Mouse (Mus musculus): ENCODE results near the gene Srr.

- TF ChIP-seq POLR2A (IDR thresholded peaks at IDR 0.05; ENCODE audit: low read depth, low read length), result no peak
- peak; percentile 39; the same call in 1 of the 2 replicates for TF ChIP-seq CTCF (IDR thresholded peaks at IDR 0.05; ENCODE audit: extremely low read depth, insufficient read length, insufficient replicate concordance, low read depth, low read length)
These were observed 62.3 kb downstream of the Srr start for GRCm38 (mm10) chr11:74863471-74863870.

Data from small intestine, adult 2 months (tissue).